Mouse (Mus musculus): ENCODE measurements around the gene Ehmt2. TPM values are rescaled to one million over a fixed set of nuclear protein-coding genes. Genes with fewer than 3 reads are reported as not detected.
A peak's percentile ranks its signal among the peaks of the same experiment; 100 is the strongest.
"Not testable (repeated sequence)": the region's sequence is repeated elsewhere in the genome, so short reads cannot be mapped to it uniquely, and the experiment has no call there.

The Ehmt2 gene
- polyA plus RNA-seq, 1 experiment from 2014 or later = 93.7 TPM

- under 1% methylated on average over 27 of the region's 47 CpGs for WGBS
- not testable (repeated sequence) for H3K9me3 ChIP-seq (replicated peaks); H3K27me3 ChIP-seq; H3K36me3 ChIP-seq; H3K27ac ChIP-seq
- Histone ChIP-seq H3K4me1 (peaks cover 20% of the 10 kb centered on the region), H3K4me3 (replicated peaks) (peak overlapping the region; percentile 55), H3K4me2 (peak overlapping the region; percentile 78), H3K9ac (0 out of 2 replicates have a peak overlapping the region, but pooled peaks have one; percentile 26)
- peak; percentile 17 for ATAC-seq (replicated peaks; ENCODE audit: low FRiP score)
Observed at GRCm38 (mm10) chr17:34958734-34959129, 60.5 kb downstream of the Ehmt2 start.

- not testable (repeated sequence) for H3K27me3 ChIP-seq; H3K9me3 ChIP-seq (replicated peaks); H3K36me3 ChIP-seq
- Histone ChIP-seq H3K4me1 (peaks cover 21% of the 10 kb centered on the region), H3K4me3 (replicated peaks) (peak within 1 kb of the TSS; percentile 55), H3K27ac (peak within 1 kb of the TSS; percentile 99), H3K9ac (peak within 1 kb of the TSS; percentile 61), H3K4me2 (peak within 1 kb of the TSS; percentile 78)
- 0% methylated on average over 30 of the region's 32 CpGs for WGBS
- peak; percentile 93 for ATAC-seq (replicated peaks; ENCODE audit: low FRiP score)
Observed at GRCm38 (mm10) chr17:34959130-34959778, 61.0 kb downstream of the Ehmt2 start, which contains the start of gene Hspa1b. Gene Hspa1b, minus strand, starts transcription at chr17:34959238.

- 8% methylated on average over 12 of the region's 12 CpGs for WGBS
- peaks cover 28% of the 10 kb centered on the region for H3K4me1 ChIP-seq
Observed at GRCm38 (mm10) chr17:34959881-34960515, 61.7 kb downstream of the Ehmt2 start.

GRCm38 (mm10) chr17:34960702-34961493 is 62.6 kb downstream of the Ehmt2 start:
- Histone ChIP-seq H3K36me3 (no peaks in the 10 kb centered on the region), H3K27me3 (no peaks in the 10 kb centered on the region; the same call in 1 of the 2 replicates), H3K27ac (peak overlapping the region; percentile 99), H3K9me3 (replicated peaks) (no peaks in the 10 kb centered on the region), H3K4me2 (no peak overlapping the region), H3K9ac (no peak overlapping the region), H3K4me1 (peaks cover 34% of the 10 kb centered on the region), H3K4me3 (replicated peaks) (no peak overlapping the region)
- no peak for ATAC-seq (replicated peaks; ENCODE audit: low FRiP score)

More at GRCm38 (mm10) chr17:34959881-34960515, 61.7 kb downstream of the Ehmt2 start:
- Histone ChIP-seq H3K4me3 (replicated peaks) (peak overlapping the region; percentile 55), H3K36me3 (no peaks in the 10 kb centered on the region), H3K9me3 (replicated peaks) (no peaks in the 10 kb centered on the region), H3K9ac (peak overlapping the region; percentile 61), H3K4me2 (peak overlapping the region; percentile 78), H3K27me3 (peaks cover 5% of the 10 kb centered on the region; the same call in 1 of the 2 replicates), H3K27ac (peak overlapping the region; percentile 99)
- ATAC-seq (replicated peaks; ENCODE audit: low FRiP score) = peak; percentile 53

- Histone ChIP-seq H3K4me3 (replicated peaks) (no peak overlapping the region), H3K4me2 (no peak overlapping the region), H3K4me1 (peaks cover 34% of the 10 kb centered on the region), H3K9me3 (replicated peaks) (no peaks in the 10 kb centered on the region), H3K27me3 (no peaks in the 10 kb centered on the region), H3K9ac (no peak overlapping the region), H3K36me3 (no peaks in the 10 kb centered on the region), H3K27ac (peak overlapping the region; percentile 99)
- WGBS = 18% methylated on average over 3 of the region's 3 CpGs
- ATAC-seq (replicated peaks; ENCODE audit: low FRiP score) = no peak
Observed at GRCm38 (mm10) chr17:34962125-34962524, 63.9 kb downstream of the Ehmt2 start.

- no peak overlapping the region for H3K4me3 ChIP-seq (replicated peaks)
- WGBS = 62% methylated on average over 1 of the region's 1 CpGs
- no peaks in the 10 kb centered on the region for H3K9me3 ChIP-seq (replicated peaks)
- no peak overlapping the region for H3K9ac ChIP-seq
- no peaks in the 10 kb centered on the region for H3K36me3 ChIP-seq
- H3K27me3 ChIP-seq = peaks cover 6% of the 10 kb centered on the region; the same call in 1 of the 2 replicates
- no peak for ATAC-seq (replicated peaks; ENCODE audit: low FRiP score)
- no peak overlapping the region for H3K4me2 ChIP-seq
- H3K4me1 ChIP-seq = peaks cover 34% of the 10 kb centered on the region
- no peak overlapping the region for H3K27ac ChIP-seq
Observed at GRCm38 (mm10) chr17:34962841-34963240, 64.6 kb downstream of the Ehmt2 start.

Small RNA genes within 50 kb of the gene (microRNA-seq; reads per million reads assigned to microRNA genes)
- gene Mir6972 = not detected

Other genes with a start within 250 kb of the Ehmt2 start
- 0.35 and 0.75 TPM in 2 replicates for gene Tnxb, start 227.9 kb upstream of the Ehmt2 start, polyA plus RNA-seq (2015; fragmentation: Nextera tagmentation; extraction: Ambion mirVana)
- 0.73 and 2.0 TPM in 2 replicates for gene C4b, start 154.6 kb upstream of the Ehmt2 start, polyA plus RNA-seq (2015; fragmentation: Nextera tagmentation; extraction: Ambion mirVana)
- gene Cyp21a1, start 93.9 kb upstream of the Ehmt2 start, polyA plus RNA-seq (2015; fragmentation: Nextera tagmentation; extraction: Ambion mirVana) = 11.1 and 45.4 TPM in 2 replicates
- gene Stk19, start 61.5 kb upstream of the Ehmt2 start, polyA plus RNA-seq (2015; fragmentation: Nextera tagmentation; extraction: Ambion mirVana) = 29.4 and 29.6 TPM in 2 replicates
- 62.7 and 73.0 TPM in 2 replicates for gene Dxo, start 61.5 kb upstream of the Ehmt2 start, polyA plus RNA-seq (2015; fragmentation: Nextera tagmentation; extraction: Ambion mirVana)
- gene Skiv2l, start 48.3 kb upstream of the Ehmt2 start, polyA plus RNA-seq (2015; fragmentation: Nextera tagmentation; extraction: Ambion mirVana) = 48.5 and 53.1 TPM in 2 replicates
- gene Nelfe, start 48.1 kb upstream of the Ehmt2 start, polyA plus RNA-seq (2015; fragmentation: Nextera tagmentation; extraction: Ambion mirVana) = 101 and 116 TPM in 2 replicates
- 12.1 and 13.3 TPM in 2 replicates for gene Cfb, start 36.0 kb upstream of the Ehmt2 start, polyA plus RNA-seq (2015; fragmentation: Nextera tagmentation; extraction: Ambion mirVana)
- gene Zbtb12, start 19.0 kb upstream of the Ehmt2 start, polyA plus RNA-seq (2015; fragmentation: Nextera tagmentation; extraction: Ambion mirVana) = 5.0 TPM in 2 replicates
- not detected in 2 replicates for gene Gm20547, start 16.4 kb upstream of the Ehmt2 start, polyA plus RNA-seq (2015; fragmentation: Nextera tagmentation; extraction: Ambion mirVana)
- gene C2, start 204 bp upstream of the Ehmt2 start, polyA plus RNA-seq (2015; fragmentation: Nextera tagmentation; extraction: Ambion mirVana) = 2.6 and 3.6 TPM in 2 replicates
- 12.4 and 13.0 TPM in 2 replicates for gene Slc44a4, start 16.0 kb downstream of the Ehmt2 start, polyA plus RNA-seq (2015; fragmentation: Nextera tagmentation; extraction: Ambion mirVana)
- gene Neu1, start 32.8 kb downstream of the Ehmt2 start, polyA plus RNA-seq (2015; fragmentation: Nextera tagmentation; extraction: Ambion mirVana) = 33.7 and 37.0 TPM in 2 replicates
- 0.49 and 0.53 TPM in 2 replicates for gene Hspa1b, start 60.8 kb downstream of the Ehmt2 start, polyA plus RNA-seq (2015; fragmentation: Nextera tagmentation; extraction: Ambion mirVana)
- not detected in 2 replicates for gene Gm20481, start 71.4 kb downstream of the Ehmt2 start, polyA plus RNA-seq (2015; fragmentation: Nextera tagmentation; extraction: Ambion mirVana)
- 7.8 and 8.4 TPM in 2 replicates for gene Hspa1a, start 73.7 kb downstream of the Ehmt2 start, polyA plus RNA-seq (2015; fragmentation: Nextera tagmentation; extraction: Ambion mirVana)
- 0.81 and 1.6 TPM in 2 replicates for gene Hspa1l, start 74.2 kb downstream of the Ehmt2 start, polyA plus RNA-seq (2015; fragmentation: Nextera tagmentation; extraction: Ambion mirVana)
- gene Lsm2, start 83.4 kb downstream of the Ehmt2 start, polyA plus RNA-seq (2015; fragmentation: Nextera tagmentation; extraction: Ambion mirVana) = 229 and 231 TPM in 2 replicates
- gene Vars, start 102.5 kb downstream of the Ehmt2 start, polyA plus RNA-seq (2015; fragmentation: Nextera tagmentation; extraction: Ambion mirVana) = 128 and 140 TPM in 2 replicates
- 0.19 and 0.29 TPM in 2 replicates for gene Vwa7, start 118.1 kb downstream of the Ehmt2 start, polyA plus RNA-seq (2015; fragmentation: Nextera tagmentation; extraction: Ambion mirVana)
- gene Sapcd1, start 129.5 kb downstream of the Ehmt2 start, polyA plus RNA-seq (2015; fragmentation: Nextera tagmentation; extraction: Ambion mirVana) = 6.2 and 6.8 TPM in 2 replicates
- gene Msh5, start 148.3 kb downstream of the Ehmt2 start, polyA plus RNA-seq (2015; fragmentation: Nextera tagmentation; extraction: Ambion mirVana) = 5.2 and 5.4 TPM in 2 replicates
- gene Clic1, start 151.5 kb downstream of the Ehmt2 start, polyA plus RNA-seq (2015; fragmentation: Nextera tagmentation; extraction: Ambion mirVana) = 300 and 320 TPM in 2 replicates
- gene Ddah2, start 160.6 kb downstream of the Ehmt2 start, polyA plus RNA-seq (2015; fragmentation: Nextera tagmentation; extraction: Ambion mirVana) = 324 and 356 TPM in 2 replicates
- 1.6 TPM in 1 of 2 replicates, not detected in the other for gene Ly6g6c, start 166.9 kb downstream of the Ehmt2 start, polyA plus RNA-seq (2015; fragmentation: Nextera tagmentation; extraction: Ambion mirVana)
- gene Mpig6b, start 167.7 kb downstream of the Ehmt2 start, polyA plus RNA-seq (2015; fragmentation: Nextera tagmentation; extraction: Ambion mirVana) = 0.41 and 0.52 TPM in 2 replicates
- gene Ly6g6e, start 178.4 kb downstream of the Ehmt2 start, polyA plus RNA-seq (2015; fragmentation: Nextera tagmentation; extraction: Ambion mirVana) = 1.2 and 1.6 TPM in 2 replicates
- gene Ly6g6d, start 179.6 kb downstream of the Ehmt2 start, polyA plus RNA-seq (2015; fragmentation: Nextera tagmentation; extraction: Ambion mirVana) = 5.0 and 6.0 TPM in 2 replicates
- not detected in 2 replicates for gene Ly6g6f, start 187.1 kb downstream of the Ehmt2 start, polyA plus RNA-seq (2015; fragmentation: Nextera tagmentation; extraction: Ambion mirVana)
- gene Abhd16a, start 190.8 kb downstream of the Ehmt2 start, polyA plus RNA-seq (2015; fragmentation: Nextera tagmentation; extraction: Ambion mirVana) = 94.7 and 103 TPM in 2 replicates
- not detected in 2 replicates for gene Ly6g5c, start 209.8 kb downstream of the Ehmt2 start, polyA plus RNA-seq (2015; fragmentation: Nextera tagmentation; extraction: Ambion mirVana)
- 0.99 and 1.9 TPM in 2 replicates for gene Ly6g5b, start 217.0 kb downstream of the Ehmt2 start, polyA plus RNA-seq (2015; fragmentation: Nextera tagmentation; extraction: Ambion mirVana)
- 19.0 and 20.3 TPM in 2 replicates for gene Gpank1, start 223.0 kb downstream of the Ehmt2 start, polyA plus RNA-seq (2015; fragmentation: Nextera tagmentation; extraction: Ambion mirVana)
- gene Csnk2b, start 223.6 kb downstream of the Ehmt2 start, polyA plus RNA-seq (2015; fragmentation: Nextera tagmentation; extraction: Ambion mirVana) = 281 and 284 TPM in 2 replicates
- gene D17H6S53E, start 227.9 kb downstream of the Ehmt2 start, polyA plus RNA-seq (2015; fragmentation: Nextera tagmentation; extraction: Ambion mirVana) = 10.5 and 12.2 TPM in 2 replicates
- 21.0 and 25.7 TPM in 2 replicates for gene Apom, start 233.6 kb downstream of the Ehmt2 start, polyA plus RNA-seq (2015; fragmentation: Nextera tagmentation; extraction: Ambion mirVana)
- gene Bag6, start 236.7 kb downstream of the Ehmt2 start, polyA plus RNA-seq (2015; fragmentation: Nextera tagmentation; extraction: Ambion mirVana) = 56.1 and 64.9 TPM in 2 replicates

Measured in kidney, embryonic 15.5 days (tissue).